Mouse (Mus musculus) liver, embryonic 13.5 days (tissue): ENCODE measurements around the gene Smim1. TPM values are rescaled to one million over a fixed set of nuclear protein-coding genes. Genes with fewer than 3 reads are reported as not detected.
A peak's percentile ranks its signal among the peaks of the same experiment; 100 is the strongest.

ENCODE experiments used
- ATAC-seq: fragments of 200-750 bp; cut with Nextera tagmentation; 2 replicates; pipeline ENCODE4 v1.8.0; 2017; ENCODE audit warnings: low read depth, mild to moderate bottlenecking, moderate number of reproducible peaks, moderate library complexity
- DNase-seq: peaks from one replicate; pipeline ENCODE4 v3.0.0; 2022
- H3K27ac ChIP-seq: fragments of 300-500 bp; sonication (generic); 2 replicates; pipeline ENCODE4 v1.5.1; 2015; ENCODE audit warnings: moderate library complexity, mild to moderate bottlenecking, inconsistent platforms
- H3K27me3 ChIP-seq: fragments of 300-500 bp; sonication (generic); 2 replicates; pipeline ENCODE4 v1.6.1; 2015; ENCODE audit warnings: mild to moderate bottlenecking, inconsistent platforms
- H3K36me3 ChIP-seq: fragments of 300-500 bp; sonication (generic); 2 replicates; pipeline ENCODE4 v1.6.1; 2015; ENCODE audit warnings: mild to moderate bottlenecking, inconsistent platforms
- H3K4me1 ChIP-seq: fragments of 300-500 bp; sonication (generic); replicated peaks from 2 replicates; pipeline ENCODE4 v1.6.1; 2015; ENCODE audit warnings: inconsistent platforms
- H3K4me2 ChIP-seq: fragments of 300-500 bp; sonication (generic); 2 replicates; pipeline ENCODE4 v1.6.1; 2015; ENCODE audit warnings: inconsistent platforms, mild to moderate bottlenecking, moderate library complexity
- H3K4me3 ChIP-seq: fragments of 300-500 bp; sonication (generic); replicated peaks from 2 replicates; pipeline ENCODE4 v1.5.1; 2015; ENCODE audit warnings: mild to moderate bottlenecking, inconsistent platforms
- H3K9ac ChIP-seq: fragments of 300-500 bp; sonication (generic); 2 replicates; pipeline ENCODE4 v1.6.1; 2015; ENCODE audit warnings: mild to moderate bottlenecking, inconsistent platforms
- H3K9me3 ChIP-seq: fragments of 300-500 bp; sonication (generic); replicated peaks from 2 replicates; pipeline ENCODE4 v1.6.1; 2016; ENCODE audit warnings: inconsistent platforms
- WGBS: fragments of 180-500 bp; shearing (Covaris S2); methylation state at CpG from one replicate; pipeline ENCODE4 v1.1.7; 2015; ENCODE audit not compliant: insufficient replicate concordance; 5-methylcytosine and 5-hydroxymethylcytosine counted together
- polyA plus RNA-seq: library from polyadenylated mRNA; unstranded; fragments of >200 nt; fragmentation: Nextera tagmentation; extraction: Ambion mirVana; gene quantifications from 2 replicates; pipeline ENCODE4 v1.2.1, GENCODE M21; 2015

Gene Smim1
- polyA plus RNA-seq, 1 experiment from 2014 or later = 398 TPM

DNA sequence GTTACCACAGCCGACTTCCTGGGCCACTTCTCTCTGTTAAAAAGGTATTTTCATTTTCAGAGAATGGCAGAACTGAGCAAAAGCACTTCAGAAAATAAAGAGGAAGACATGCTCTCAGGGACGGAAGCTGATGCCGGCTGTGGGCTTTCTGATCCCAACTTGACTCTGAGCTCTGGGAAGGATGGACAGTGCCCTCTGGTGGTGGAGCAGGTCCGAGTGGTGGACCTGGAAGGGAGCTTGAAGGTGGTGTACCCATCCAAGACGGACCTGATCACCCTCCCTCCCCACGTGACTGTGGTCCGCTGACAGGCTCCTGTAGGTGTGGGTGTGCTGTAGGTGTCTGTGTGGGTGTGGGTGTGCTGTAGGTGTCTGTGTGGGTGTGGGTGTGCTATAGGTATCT, 6.5 kb downstream of the Smim1 start:
- Histone ChIP-seq H3K27ac (peak overlapping the region; percentile 99; the same call in 1 of the 2 replicates), H3K27me3 (no peaks in the 10 kb centered on the region), H3K9me3 (no peaks in the 10 kb centered on the region), H3K36me3 (peaks cover 91% of the 10 kb centered on the region), H3K9ac (no peak overlapping the region), H3K4me1 (peaks cover 52% of the 10 kb centered on the region), H3K4me3 (no peak overlapping the region), H3K4me2 (no peak overlapping the region)
- 60% methylated on average over 7 of the region's 7 CpGs for WGBS
- peak; percentile 46 for DNase-seq
- ATAC-seq = no peak

DNA sequence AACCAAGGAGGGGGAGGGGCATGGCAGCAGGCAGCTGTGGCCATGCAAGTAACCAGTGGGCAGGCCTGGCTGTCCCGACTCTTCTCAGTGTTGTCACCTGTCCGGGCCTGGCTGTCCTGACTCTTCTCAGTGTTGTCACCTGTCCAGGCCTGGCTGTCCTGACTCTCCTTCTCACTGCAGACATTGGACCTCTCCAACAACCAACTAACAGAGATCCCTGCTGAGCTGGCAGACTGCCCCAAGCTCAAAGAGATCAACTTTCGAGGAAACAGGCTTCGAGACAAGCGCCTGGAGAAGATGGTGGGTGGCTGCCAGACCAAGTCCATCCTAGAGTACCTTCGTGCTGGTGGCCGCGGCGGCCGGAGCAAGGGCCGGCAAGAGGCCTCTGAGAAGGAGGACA, 10.6 kb downstream of the Smim1 start:
- no peak for ATAC-seq

DNA sequence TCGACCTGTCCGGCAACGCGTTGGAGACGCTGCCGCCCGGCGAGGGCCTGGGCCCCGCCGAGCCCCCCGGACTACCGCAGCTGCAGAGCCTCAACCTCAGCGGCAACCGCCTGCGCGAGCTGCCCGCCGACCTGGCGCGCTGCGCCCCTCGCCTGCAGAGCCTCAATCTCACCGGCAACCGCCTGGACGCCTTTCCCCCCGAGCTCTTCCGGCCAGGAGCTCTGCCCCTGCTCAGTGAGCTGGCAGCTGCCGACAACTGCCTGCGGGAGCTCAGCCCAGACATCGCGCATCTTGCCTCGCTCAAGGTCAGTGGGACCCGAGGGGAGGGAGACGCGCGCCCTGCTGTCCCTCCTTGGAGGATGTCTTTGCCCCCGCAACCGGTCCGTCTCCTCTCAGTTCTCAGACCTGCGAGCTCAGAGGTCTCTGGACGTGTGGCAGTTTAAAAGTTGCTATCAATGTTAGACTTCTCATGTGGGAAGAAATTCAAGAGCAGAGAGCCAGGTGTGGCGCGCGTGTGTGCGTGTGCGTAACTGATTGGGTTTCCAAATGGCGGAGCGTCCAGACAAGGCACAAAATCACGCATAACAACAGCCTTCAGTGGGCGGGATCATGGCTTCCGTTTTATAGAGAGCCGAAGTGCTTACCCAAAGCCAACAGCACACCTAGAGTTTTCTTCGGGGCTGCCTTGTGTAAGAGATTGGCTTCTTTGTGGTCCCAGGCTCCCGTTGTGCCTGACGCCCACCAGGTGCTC, 13.7 kb downstream of the Smim1 start:
- Histone ChIP-seq H3K4me1 (peaks cover 40% of the 10 kb centered on the region), H3K27me3 (no peaks in the 10 kb centered on the region), H3K27ac (peak overlapping the region; percentile 81), H3K4me2 (peak overlapping the region; percentile 86), H3K9ac (peak overlapping the region; percentile 97), H3K4me3 (peak overlapping the region; percentile 100), H3K9me3 (no peaks in the 10 kb centered on the region), H3K36me3 (peaks cover 41% of the 10 kb centered on the region)
- peak; percentile 14 for DNase-seq
- no peak for ATAC-seq
- under 1% methylated on average over 55 of the region's 55 CpGs for WGBS

More for the DNA sequence above, 10.6 kb downstream of the Smim1 start:
- Histone ChIP-seq H3K27me3 (no peaks in the 10 kb centered on the region), H3K9ac (no peak overlapping the region), H3K9me3 (no peaks in the 10 kb centered on the region), H3K27ac (no peak overlapping the region), H3K4me1 (peaks cover 48% of the 10 kb centered on the region), H3K4me2 (no peak overlapping the region), H3K4me3 (no peak overlapping the region), H3K36me3 (peaks cover 72% of the 10 kb centered on the region)
- DNase-seq = no peak
- 91% methylated on average over 11 of the region's 11 CpGs for WGBS

DNA sequence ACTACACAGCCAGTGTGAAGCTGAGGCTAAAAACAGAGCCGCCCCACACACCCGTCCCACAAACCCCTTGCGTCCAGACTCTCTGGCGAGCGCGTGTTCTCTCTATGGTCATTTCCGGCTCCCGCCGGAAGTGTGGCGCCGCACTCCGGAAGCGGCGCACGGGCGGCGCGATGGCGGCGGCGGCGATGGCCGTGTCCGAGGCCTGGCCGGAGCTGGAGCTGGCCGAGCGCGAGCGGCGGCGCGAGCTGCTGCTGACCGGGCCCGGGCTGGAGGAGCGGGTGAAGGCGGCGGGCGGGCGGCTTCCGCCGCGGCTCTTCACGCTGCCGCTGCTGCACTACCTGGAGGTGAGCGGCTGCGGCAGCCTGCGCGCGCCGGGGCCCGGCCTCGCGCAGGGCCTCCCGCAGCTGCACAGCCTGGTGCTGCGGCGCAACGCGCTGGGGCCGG, 14.4 kb downstream of the Smim1 start, which contains the start of gene Lrrc47:
Lrrc47 (plus strand) TSS at position 86 of the 444 bp plus-strand sequence.
- Histone ChIP-seq H3K27ac (peak within 1 kb of the TSS; percentile 81), H3K9ac (peak within 1 kb of the TSS; percentile 97), H3K4me1 (peaks cover 40% of the 10 kb centered on the region), H3K4me2 (peak within 1 kb of the TSS; percentile 86), H3K4me3 (peak within 1 kb of the TSS; percentile 100), H3K9me3 (no peaks in the 10 kb centered on the region), H3K27me3 (no peaks in the 10 kb centered on the region), H3K36me3 (peaks cover 40% of the 10 kb centered on the region)
- WGBS = 0% methylated on average over 52 of the region's 59 CpGs
- peak; percentile 92 for ATAC-seq
- peak; percentile 71 for DNase-seq

DNA sequence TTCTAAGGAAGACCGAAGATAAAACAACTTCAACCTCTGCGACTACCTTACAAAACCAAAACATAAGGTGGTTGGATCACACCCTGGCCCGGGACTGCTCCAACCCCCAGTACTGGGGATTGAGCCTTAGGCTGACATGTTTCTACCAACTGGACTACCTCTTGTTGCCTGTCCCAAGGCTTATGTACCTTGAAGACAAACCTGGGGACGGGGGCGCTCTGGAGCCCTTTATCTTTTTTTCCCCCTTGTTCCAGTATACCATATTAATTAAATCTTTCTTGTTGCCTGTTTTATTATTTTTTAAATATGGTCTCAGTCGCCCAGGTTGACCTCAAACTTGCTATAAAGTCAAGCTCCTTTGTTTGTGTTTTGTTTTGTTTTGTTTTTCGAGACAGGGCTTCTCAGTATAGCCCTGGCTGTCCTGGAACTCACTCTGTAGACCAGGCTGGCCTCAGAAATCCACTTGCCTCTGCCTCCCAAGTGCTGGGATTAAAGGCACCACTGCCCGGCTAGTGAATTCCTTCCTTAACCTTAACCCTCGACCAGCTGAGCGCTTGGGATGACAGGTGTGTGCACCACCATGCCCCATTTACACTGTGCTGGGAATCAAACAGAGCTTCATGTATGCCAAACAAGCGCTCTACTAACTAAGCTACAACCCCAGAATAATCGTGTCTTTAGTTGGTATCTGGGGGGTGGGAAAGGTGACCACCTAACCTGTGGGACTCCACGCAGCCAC, 15.0 kb downstream of the Smim1 start:
- no peaks in the 10 kb centered on the region for H3K9me3 ChIP-seq
- peak overlapping the region; percentile 100 for H3K4me3 ChIP-seq
- 25% methylated on average over 13 of the region's 13 CpGs for WGBS
- no peaks in the 10 kb centered on the region for H3K27me3 ChIP-seq
- DNase-seq (no peak), ATAC-seq (peak; percentile 53)
- H3K27ac ChIP-seq = peak overlapping the region; percentile 81
- H3K4me2 ChIP-seq = peak overlapping the region; percentile 86
- peaks cover 40% of the 10 kb centered on the region for H3K4me1 ChIP-seq
- H3K9ac ChIP-seq = peak overlapping the region; percentile 97
- H3K36me3 ChIP-seq = peaks cover 40% of the 10 kb centered on the region

DNA sequence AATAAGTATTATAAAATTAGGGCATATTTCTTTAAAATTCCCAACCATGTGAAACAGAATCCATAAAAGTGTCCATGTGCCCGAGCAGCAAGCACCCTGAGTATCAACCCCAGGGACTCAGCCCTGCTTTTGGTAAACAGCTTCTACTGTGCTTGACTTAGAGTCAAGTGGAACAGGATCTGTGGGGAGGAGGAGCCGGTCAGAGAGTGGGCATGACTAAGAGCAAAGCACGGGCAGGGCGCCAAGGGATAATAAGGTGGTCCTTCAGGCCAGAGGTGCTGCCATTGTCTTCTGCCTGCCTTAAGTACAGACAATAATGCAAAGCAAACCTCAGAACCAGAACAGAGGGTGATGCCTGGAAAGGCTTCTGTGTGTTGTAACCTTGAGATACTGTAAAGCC, 18.3 kb downstream of the Smim1 start:
- no peak overlapping the region for H3K27ac ChIP-seq
- no peak overlapping the region for H3K9ac ChIP-seq
- DNase-seq = no peak
- H3K4me3 ChIP-seq = no peak overlapping the region
- H3K4me2 ChIP-seq = no peak overlapping the region
- peaks cover 16% of the 10 kb centered on the region for H3K4me1 ChIP-seq
- peaks cover 43% of the 10 kb centered on the region for H3K36me3 ChIP-seq
- no peaks in the 10 kb centered on the region for H3K9me3 ChIP-seq
- no peak for ATAC-seq
- no peaks in the 10 kb centered on the region for H3K27me3 ChIP-seq
- 77% methylated on average over 4 of the region's 4 CpGs for WGBS

DNA sequence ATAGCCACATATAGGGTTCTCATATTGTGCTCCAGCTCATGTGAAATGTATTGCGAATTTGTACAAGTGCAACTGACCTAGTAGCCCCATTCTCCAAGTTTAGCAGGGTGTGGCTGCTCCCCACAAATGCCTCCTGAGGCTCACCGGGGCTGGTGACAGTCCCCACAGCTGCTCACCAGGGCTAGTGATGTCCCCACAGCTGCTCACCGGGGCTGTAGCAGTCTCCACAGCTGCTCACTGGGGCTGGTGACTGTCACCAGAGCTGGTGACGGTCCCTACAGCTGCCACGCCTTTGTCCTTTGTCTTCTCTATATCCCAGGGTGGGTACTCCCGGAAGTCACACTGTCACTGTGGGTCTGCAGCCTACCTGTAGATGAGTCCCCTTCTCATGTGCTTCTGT, 19.8 kb downstream of the Smim1 start:
- peaks cover 8% of the 10 kb centered on the region for H3K4me1 ChIP-seq
- no peak overlapping the region for H3K4me3 ChIP-seq
- no peak overlapping the region for H3K9ac ChIP-seq
- WGBS = 75% methylated on average over 6 of the region's 6 CpGs
- H3K9me3 ChIP-seq = no peaks in the 10 kb centered on the region
- no peaks in the 10 kb centered on the region for H3K27me3 ChIP-seq
- H3K4me2 ChIP-seq = no peak overlapping the region
- H3K36me3 ChIP-seq = peaks cover 54% of the 10 kb centered on the region
- ATAC-seq (no peak), DNase-seq (no peak)
- no peak overlapping the region for H3K27ac ChIP-seq

DNA sequence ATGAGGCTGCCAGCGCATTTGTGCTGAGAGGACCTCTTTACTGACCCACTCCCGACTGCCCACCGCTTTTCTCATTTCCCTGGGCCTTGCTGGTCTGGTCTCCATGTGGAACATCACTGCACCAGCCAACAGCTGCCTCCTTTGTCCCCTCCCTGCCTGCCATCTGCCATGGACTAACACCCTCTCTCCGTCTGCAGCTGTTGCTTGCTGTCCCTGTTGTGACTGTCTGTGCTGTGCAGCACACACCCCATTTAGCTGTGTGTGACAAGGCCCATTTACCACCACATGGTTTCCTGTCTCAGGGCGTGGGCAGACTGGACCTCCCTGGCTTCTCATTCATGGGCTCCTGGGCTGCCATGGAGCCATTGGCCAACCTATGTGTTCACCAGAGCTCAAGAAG, 20.5 kb downstream of the Smim1 start:
- ATAC-seq (no peak), DNase-seq (no peak)
- peaks cover under 1% of the 10 kb centered on the region; the same call in 1 of the 2 replicates for H3K4me1 ChIP-seq
- no peak overlapping the region for H3K4me2 ChIP-seq
- no peaks in the 10 kb centered on the region for H3K9me3 ChIP-seq
- no peak overlapping the region for H3K9ac ChIP-seq
- H3K27me3 ChIP-seq = no peaks in the 10 kb centered on the region
- no peak overlapping the region for H3K4me3 ChIP-seq
- H3K27ac ChIP-seq = no peak overlapping the region
- peaks cover 54% of the 10 kb centered on the region for H3K36me3 ChIP-seq
- WGBS = 82% methylated on average over 5 of the region's 5 CpGs

DNA sequence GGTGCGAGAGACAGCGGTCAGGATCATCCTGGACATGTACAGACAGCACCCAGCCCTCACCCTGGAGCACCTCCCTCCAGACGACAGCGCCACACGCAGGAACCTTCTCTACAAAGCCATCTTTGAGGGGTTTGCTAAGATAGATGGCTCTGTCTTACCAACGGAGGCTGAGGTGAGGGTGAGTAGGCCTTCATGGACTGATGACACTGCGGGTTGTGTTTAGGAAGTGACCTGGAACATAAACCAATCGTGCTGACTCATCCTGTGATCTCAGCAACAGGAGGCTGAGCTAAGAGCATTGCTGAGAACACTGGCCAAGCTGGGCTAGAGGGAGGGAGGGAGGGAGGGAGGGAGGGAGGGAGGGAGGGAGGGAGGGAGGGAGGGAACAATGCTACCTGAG, 32.5 kb downstream of the Smim1 start:
- no peak overlapping the region for H3K4me3 ChIP-seq
- H3K27me3 ChIP-seq = no peaks in the 10 kb centered on the region
- ATAC-seq (no peak), DNase-seq (no peak)
- no peak overlapping the region for H3K27ac ChIP-seq
- H3K4me2 ChIP-seq = no peak overlapping the region
- peaks cover 85% of the 10 kb centered on the region for H3K36me3 ChIP-seq
- H3K9me3 ChIP-seq = no peaks in the 10 kb centered on the region
- no peak overlapping the region for H3K9ac ChIP-seq
- H3K4me1 ChIP-seq = no peaks in the 10 kb centered on the region
- 85% methylated on average over 8 of the region's 8 CpGs for WGBS

DNA sequence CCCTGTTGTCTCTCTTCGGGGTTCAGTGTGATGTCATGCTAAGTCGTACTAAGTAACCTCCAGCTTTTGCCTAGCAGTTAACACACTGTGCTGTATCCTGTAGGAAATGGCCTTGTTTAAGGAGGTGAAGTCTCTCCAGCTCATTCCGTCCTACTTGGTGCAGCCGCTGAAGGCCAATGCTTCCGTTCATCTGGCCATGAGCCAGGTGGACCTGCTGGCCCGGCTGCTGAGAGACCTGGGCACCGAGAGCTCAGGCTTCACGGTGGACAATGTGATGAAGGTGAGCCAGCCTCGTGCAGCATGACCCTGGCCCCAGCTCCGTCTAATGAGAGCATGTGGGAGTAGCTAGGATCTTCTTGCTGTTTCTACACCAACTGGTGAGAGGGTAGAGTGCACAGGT, 33.3 kb downstream of the Smim1 start:
- no peaks in the 10 kb centered on the region for H3K27me3 ChIP-seq
- peaks cover 86% of the 10 kb centered on the region for H3K36me3 ChIP-seq
- H3K9ac ChIP-seq = no peak overlapping the region
- ATAC-seq (no peak), DNase-seq (no peak)
- H3K4me3 ChIP-seq = no peak overlapping the region
- no peaks in the 10 kb centered on the region for H3K9me3 ChIP-seq
- no peak overlapping the region for H3K4me2 ChIP-seq
- 83% methylated on average over 10 of the region's 10 CpGs for WGBS
- no peaks in the 10 kb centered on the region for H3K4me1 ChIP-seq
- H3K27ac ChIP-seq = no peak overlapping the region

DNA sequence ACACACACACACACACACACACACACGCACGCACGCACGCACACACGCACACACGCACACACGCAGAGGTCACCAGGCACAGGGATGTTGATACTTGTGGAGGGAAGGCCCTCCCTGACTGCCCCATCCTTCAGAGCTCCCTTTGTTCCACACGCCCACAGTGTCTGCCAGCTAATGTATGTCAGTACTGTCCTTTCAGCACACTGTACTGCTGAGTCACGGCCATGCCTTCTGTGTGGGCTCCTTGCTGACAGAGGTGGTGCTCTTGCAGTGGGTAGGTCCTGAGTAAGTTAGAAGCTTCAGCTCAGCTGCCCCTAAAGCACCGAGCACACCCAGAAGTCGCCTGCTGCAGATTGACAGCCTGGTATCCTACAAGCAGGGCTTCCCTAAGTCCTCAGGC, 45.6 kb downstream of the Smim1 start:
- no peaks in the 10 kb centered on the region for H3K9me3 ChIP-seq
- ATAC-seq = no peak
- WGBS = 84% methylated on average over 11 of the region's 11 CpGs

More for the DNA sequence above, 45.6 kb downstream of the Smim1 start:
- no peak overlapping the region for H3K4me2 ChIP-seq
- H3K4me3 ChIP-seq = no peak overlapping the region
- peaks cover 67% of the 10 kb centered on the region for H3K36me3 ChIP-seq
- H3K9ac ChIP-seq = no peak overlapping the region
- DNase-seq = no peak
- H3K4me1 ChIP-seq = peaks cover 23% of the 10 kb centered on the region
- H3K27ac ChIP-seq = no peak overlapping the region
- no peaks in the 10 kb centered on the region for H3K27me3 ChIP-seq
